25 mouse cellular contexts compared by ENCODE assay signal in genomic region chr4:9981354-9982040, GRCm38 (mm10).
DNase-seq lines count a peak whose midpoint lies in the region; ATAC-seq and TF ChIP-seq lines count a peak whose summit lies in the region.
"Had no signal": no experiment of that assay in that cellular context is flagged by ENCODE, and none has a peak within 500 bp of the region (broad histone marks: within the 10 kb centered on the region; RNA-seq: fewer than 3 reads in every experiment).

No protein-coding gene starts in this region.

- no peak for TF ChIP-seq POLR2A in kidney, adult 2 months (IDR thresholded peaks at IDR 0.05; ENCODE audit: low read depth, low read length)
- TF ChIP-seq POLR2A in limb, embryonic 14.5 days (IDR thresholded peaks at IDR 0.05; ENCODE audit: borderline replicate concordance, extremely low read depth, insufficient read depth, insufficient read length), result no peak

- H3K4me1 ChIP-seq in kidney, adult 2 months (ENCODE audit: control insufficient read depth, insufficient read depth, low read length), result no peaks in the 10 kb centered on the region
- H3K4me1 ChIP-seq in limb, embryonic 14.5 days (ENCODE audit: control insufficient read depth, insufficient read depth, low read length), result peaks cover 11% of the 10 kb centered on the region; the same call in 1 of the 2 replicates
- H3K4me1 ChIP-seq: forebrain, embryonic 10.5 days; forebrain, embryonic 13.5 days; heart, embryonic 12.5 days; heart, embryonic 15.5 days had no signal

- H3K36me3 ChIP-seq in kidney, adult 2 months (ENCODE audit: control insufficient read depth, insufficient read depth, low read length), result no peaks in the 10 kb centered on the region
- H3K36me3 ChIP-seq in limb, embryonic 14.5 days (ENCODE audit: control insufficient read depth, insufficient read depth, low read length), result no peaks in the 10 kb centered on the region
- H3K36me3 ChIP-seq: forebrain, embryonic 10.5 days; heart, embryonic 12.5 days; heart, embryonic 15.5 days had no signal

- H3K4me2 ChIP-seq in limb, embryonic 14.5 days (replicated peaks; ENCODE audit: low read depth, low read length, severe bottlenecking), result no peak overlapping the region
- H3K4me2 ChIP-seq: forebrain, embryonic 13.5 days; heart, embryonic 12.5 days; heart, embryonic 15.5 days; hindbrain, embryonic 14.5 days had no signal

- no peak overlapping the region for H3K9ac ChIP-seq in limb, embryonic 14.5 days (ENCODE audit: low read depth, low read length, severe bottlenecking)
- H3K9ac ChIP-seq: forebrain, embryonic 13.5 days; heart, embryonic 12.5 days; heart, embryonic 15.5 days; hindbrain, embryonic 14.5 days had no signal

- no peak; the same call in 1 of the 2 replicates for ATAC-seq in limb, embryonic 14.5 days (ENCODE audit: low FRiP score, low read depth)
- ATAC-seq: CD4-positive, CD25-positive, alpha-beta regulatory T cell, adult 4 months; forebrain, embryonic 13.5 days; forebrain, embryonic 16.5 days; hindbrain, postnatal 0 days had no signal

- H3K9me3 ChIP-seq in limb, embryonic 14.5 days (ENCODE audit: control insufficient read depth, low read length), result no peaks in the 10 kb centered on the region
- H3K9me3 ChIP-seq: forebrain, embryonic 10.5 days; forebrain, embryonic 13.5 days; heart, embryonic 12.5 days; heart, embryonic 15.5 days had no signal

- DNase-seq in kidney, adult 2 months, result peak; percentile 1
- DNase-seq in kidney, postnatal 4 days, result no peak
- peak; percentile 2 for DNase-seq in 3T3-L1 (ENCODE audit: low read depth, low spot score)
- peak; percentile 20 for DNase-seq in hindlimb bud, embryonic 11.5 days (ENCODE audit: extremely low spot score, low read depth, low spot score)
- DNase-seq in limb, embryonic 14.5 days (ENCODE audit: low spot score), result peak; percentile 23
- no peak for DNase-seq in natural killer cell, adult 2 months (ENCODE audit: low spot score in 2 of 2)
- DNase-seq in liver, result no peak
- DNase-seq: adrenal gland, adult 2 months; adrenal gland, postnatal 14 days; cerebellum, adult 11 months; cerebellum, adult 8-10 months; cerebellum, postnatal 14 days; gastrocnemius, adult 2 months; gastrocnemius, postnatal 14 days; heart, adult 18-20 months; heart, postnatal 10 days; heart, postnatal 36 days had no signal

- no peak overlapping the region for H3K4me3 ChIP-seq in kidney, adult 2 months (ENCODE audit: insufficient read depth, low read depth, low read length)
- H3K4me3 ChIP-seq in limb, embryonic 14.5 days (replicated peaks; ENCODE audit: low read length), result no peak overlapping the region
- H3K4me3 ChIP-seq: forebrain, embryonic 10.5 days; forebrain, embryonic 13.5 days; gastrocnemius, adult 2 months; heart, embryonic 12.5 days; heart, embryonic 15.5 days had no signal

- no peak overlapping the region for H3K27ac ChIP-seq in kidney, adult 2 months (ENCODE audit: insufficient read depth, low read depth, low read length)
- H3K27ac ChIP-seq in limb, embryonic 14.5 days (replicated peaks; ENCODE audit: low read depth, low read length), result no peak overlapping the region
- H3K27ac ChIP-seq: forebrain, embryonic 10.5 days; forebrain, embryonic 13.5 days; gastrocnemius, adult 2 months; heart, embryonic 15.5 days; hindbrain, embryonic 14.5 days; hindbrain, postnatal 0 days had no signal

- TF ChIP-seq CTCF in kidney, adult 2 months (conservative IDR thresholded peaks at IDR 0.05; ENCODE audit: insufficient read depth, insufficient read length, low read depth, low read length), result no peak

- WGBS in kidney, adult 2 months, result 44% methylated on average over 3 of the region's 3 CpGs
- 29% methylated on average over 3 of the region's 3 CpGs for WGBS in limb, embryonic 14.5 days

- H3K27me3 ChIP-seq in kidney, adult 2 months (replicated peaks; ENCODE audit: control insufficient read depth, insufficient read depth, low read length), result no peaks in the 10 kb centered on the region
- no peaks in the 10 kb centered on the region for H3K27me3 ChIP-seq in limb, embryonic 14.5 days (ENCODE audit: control insufficient read depth, insufficient read depth, low read length)
- H3K27me3 ChIP-seq: forebrain, embryonic 13.5 days; heart, embryonic 12.5 days; heart, embryonic 15.5 days had no signal

Comparison
In these comparisons a context has a peak if more than half of its experiments do, and no peak if none do; other contexts are left out.
1. DNase-seq: peak in kidney, adult 2 months (single experiment), 3T3-L1 (single experiment), hindlimb bud, embryonic 11.5 days (single experiment) and limb, embryonic 14.5 days (single experiment); none in kidney, postnatal 4 days (0 of 2), natural killer cell, adult 2 months (0 of 2) and liver (single experiment).